14 mouse cellular contexts compared by ENCODE assay signal in genomic region chr19:31506296-31506695, GRCm38 (mm10).
"Had no signal": no experiment of that assay in that cellular context is flagged by ENCODE, and none has a peak within 500 bp of the region (broad histone marks: within the 10 kb centered on the region; RNA-seq: fewer than 3 reads in every experiment).

No protein-coding gene starts in this region.

- H3K36me3 ChIP-seq: limb, embryonic 13.5 days; liver, embryonic 13.5 days; lung, embryonic 15.5 days; midbrain, embryonic 12.5 days had no signal

- H3K27me3 ChIP-seq: limb, embryonic 13.5 days; liver, embryonic 13.5 days; lung, embryonic 15.5 days; megakaryocyte, embryonic 14.5 days; midbrain, embryonic 12.5 days had no signal

- H3K9ac ChIP-seq: limb, embryonic 13.5 days; liver, embryonic 13.5 days; liver, postnatal 0 days; lung, embryonic 15.5 days; midbrain, embryonic 12.5 days had no signal

- H3K27ac ChIP-seq: layer of hippocampus, adult 2 months; limb, embryonic 13.5 days; liver, embryonic 13.5 days; lung, embryonic 15.5 days; macrophage; midbrain, embryonic 12.5 days had no signal

- H3K4me2 ChIP-seq: limb, embryonic 13.5 days; liver, embryonic 13.5 days; lung, embryonic 15.5 days; midbrain, embryonic 12.5 days had no signal

- DNase-seq: kidney, postnatal 10 days; kidney, postnatal 4 days; liver, embryonic 13.5 days; liver, postnatal 0 days; lung, postnatal 14 days; right cerebral cortex, postnatal 25 days; thymus, postnatal 36 days had no signal

- H3K4me1 ChIP-seq: liver, embryonic 13.5 days; lung, embryonic 15.5 days; megakaryocyte, embryonic 14.5 days; midbrain, embryonic 12.5 days had no signal

- H3K4me3 ChIP-seq: layer of hippocampus, adult 2 months; limb, embryonic 13.5 days; liver, embryonic 13.5 days; lung, embryonic 15.5 days; megakaryocyte, embryonic 14.5 days; midbrain, embryonic 12.5 days had no signal

- H3K9me3 ChIP-seq: limb, embryonic 13.5 days; liver, embryonic 13.5 days; lung, embryonic 15.5 days; megakaryocyte, embryonic 14.5 days; midbrain, embryonic 12.5 days had no signal

- ATAC-seq: liver, postnatal 0 days; midbrain, embryonic 16.5 days had no signal
